8 mouse cellular contexts compared by ENCODE assay signal in genomic region chr7:79345902-79346301, GRCm38 (mm10). TPM values are rescaled to one million over a fixed set of nuclear protein-coding genes. Genes with fewer than 3 reads are reported as not detected.
DNase-seq lines count a peak whose midpoint lies in the region; TF ChIP-seq lines count a peak whose summit lies in the region.

No protein-coding gene starts in this region.

- H3K27ac ChIP-seq in gastrocnemius, adult 2 months = no peak overlapping the region

- intact Hi-C loops in gastrocnemius, adult 2 months (cut with DNase I) = loop anchor here (5.0 kb wide), 1 partner anchor 204 kb away; no protein-coding TSS in a partner anchor
- intact Hi-C loops in gastrocnemius, postnatal 36 days (cut with DNase I) = no loop called here

- peak; percentile 43 for DNase-seq in gastrocnemius, adult 2 months
- DNase-seq in gastrocnemius, postnatal 36 days = no peak
- peak; percentile 66 to 68 for DNase-seq in right cerebral cortex, adult 2 months (ENCODE audit: low spot score in 2 of 2)
- DNase-seq in right cerebral cortex, postnatal 36 days (ENCODE audit: low spot score in 2 of 2) = no peak
- peak; percentile 47 for DNase-seq in brain, embryonic 14.5 days (ENCODE audit: low read depth)
- peak; percentile 77 for DNase-seq in induced T-regulatory cell, adult 2 months (ENCODE audit: low read depth)
- DNase-seq in lung, postnatal 14 days = peak; percentile 80
- DNase-seq in testis, postnatal 14 days (ENCODE audit: low spot score) = peak; percentile 27

- TF ChIP-seq POLR2A in brain, embryonic 14.5 days (IDR thresholded peaks at IDR 0.05; ENCODE audit: borderline replicate concordance, extremely low read depth, insufficient read depth, insufficient read length, poor library complexity, severe bottlenecking) = no peak

- H3K4me3 ChIP-seq in gastrocnemius, adult 2 months = no peak overlapping the region

- peak; percentile 70 for TF ChIP-seq CTCF in gastrocnemius, adult 2 months (IDR thresholded peaks at IDR 0.05)
- peak; percentile 53; the same call in 1 of the 2 replicates for TF ChIP-seq CTCF in brain, embryonic 14.5 days (IDR thresholded peaks at IDR 0.05; ENCODE audit: borderline replicate concordance, extremely low read depth, insufficient read depth, insufficient read length)

RNA-seq across cellular contexts. Expression of gene Rlbp1, which starts 40.9 kb away (rescaled TPM):
- not detected for total RNA-seq in gastrocnemius, adult 2 months (2021)
- total RNA-seq in gastrocnemius, postnatal 36 days (2021) = not detected
- polyA plus RNA-seq in brain, embryonic 14.5 days (2012; rRNA removed) = 26.1 and 47.4 TPM in 2 replicates

RNA-seq across cellular contexts. Expression of gene Fanci, which starts 45.8 kb away (rescaled TPM):
- total RNA-seq in gastrocnemius, adult 2 months (2021) = under 1 TPM in 1 of 2 experiments, not detected in 1; 0.08 TPM
- under 1 TPM; 0.13 to 0.37 TPM for total RNA-seq in gastrocnemius, postnatal 36 days (2021)
- polyA plus RNA-seq in brain, embryonic 14.5 days (2012; rRNA removed) = 3.2 and 4.6 TPM in 2 replicates

Comparison
In these comparisons a context has a peak if more than half of its experiments do, and no peak if none do; other contexts are left out.
1. DNase-seq: peak in gastrocnemius, adult 2 months (single experiment), right cerebral cortex, adult 2 months (2 of 2), brain, embryonic 14.5 days (single experiment), induced T-regulatory cell, adult 2 months (single experiment), lung, postnatal 14 days (single experiment) and testis, postnatal 14 days (single experiment); none in gastrocnemius, postnatal 36 days (0 of 2) and right cerebral cortex, postnatal 36 days (0 of 2).